Mouse (Mus musculus) embryonic stem cell, embryonic (primary cell): Measurements from ENCODE around the gene 4930467E23Rik.
"Not testable (repeated sequence)": the region's sequence is repeated elsewhere in the genome, so short reads cannot be mapped to it uniquely, and the experiment has no call there.

Experiments used
- CTCF ChIA-PET, 4 experiments: fragments of 300-600 bp in 2 of 4; fragments of 350-600 bp in 2 of 4; sonication (Branson Sonifier 250); formaldehyde crosslinking; loops; one replicate each; lab custom pipeline; 2022; ENCODE audit warnings: inconsistent platforms in 2 of 4; lab: Charles Lee
- POLR2A ChIA-PET, 4 experiments: fragments of 300-600 bp in 2 of 4; fragments of 350-600 bp in 2 of 4; sonication (Branson Sonifier 250); formaldehyde crosslinking; loops; one replicate each; lab custom pipeline; 2022; ENCODE audit warnings: antibody characterized with exemption in 4 of 4, inconsistent platforms in 1 of 4; lab: Charles Lee

The 4930467E23Rik gene

GRCm38 (mm10) chr8:19707761-19708443, 21.5 kb upstream of the 4930467E23Rik start:
- CTCF ChIA-PET: interaction anchor here in 2 of 4 experiments (0.6 kb wide), 2 partner anchors 87 to 1300 kb away, joined by 3 read pairs; no protein-coding TSS in a partner anchor

GRCm38 (mm10) chr8:19708976-19709375, 20.4 kb upstream of the 4930467E23Rik start:
- POLR2A ChIA-PET, CTCF ChIA-PET: not testable (repeated sequence)

More at GRCm38 (mm10) chr8:19707761-19708443, 21.5 kb upstream of the 4930467E23Rik start:
- POLR2A ChIA-PET: not testable (repeated sequence)

GRCm38 (mm10) chr8:19709488-19709887, 19.9 kb upstream of the 4930467E23Rik start:
- CTCF ChIA-PET: not testable (repeated sequence)

GRCm38 (mm10) chr8:19711171-19711860, 18.1 kb upstream of the 4930467E23Rik start:
- CTCF ChIA-PET, POLR2A ChIA-PET: not testable (repeated sequence)

More at GRCm38 (mm10) chr8:19709488-19709887, 19.9 kb upstream of the 4930467E23Rik start:
- POLR2A ChIA-PET: not testable (repeated sequence)

GRCm38 (mm10) chr8:19712227-19712750, 17.1 kb upstream of the 4930467E23Rik start:
- CTCF ChIA-PET: not testable (repeated sequence)

GRCm38 (mm10) chr8:19712816-19713215, 16.6 kb upstream of the 4930467E23Rik start:
- CTCF ChIA-PET, POLR2A ChIA-PET: not testable (repeated sequence)

More at GRCm38 (mm10) chr8:19712227-19712750, 17.1 kb upstream of the 4930467E23Rik start:
- POLR2A ChIA-PET: not testable (repeated sequence)

GRCm38 (mm10) chr8:19713232-19713834, 16.0 kb upstream of the 4930467E23Rik start:
- POLR2A ChIA-PET, CTCF ChIA-PET: not testable (repeated sequence)

GRCm38 (mm10) chr8:19714426-19714825, 14.9 kb upstream of the 4930467E23Rik start:
- POLR2A ChIA-PET, CTCF ChIA-PET: not testable (repeated sequence)

- POLR2A ChIA-PET, CTCF ChIA-PET: not testable (repeated sequence)
These were observed 14.1 kb upstream of the 4930467E23Rik start for GRCm38 (mm10) chr8:19715266-19715665.

GRCm38 (mm10) chr8:19717851-19718250, 11.5 kb upstream of the 4930467E23Rik start:
- POLR2A ChIA-PET, CTCF ChIA-PET: not testable (repeated sequence)

- POLR2A ChIA-PET, CTCF ChIA-PET: not testable (repeated sequence)
These were observed 9.9 kb upstream of the 4930467E23Rik start for GRCm38 (mm10) chr8:19719513-19719912.

GRCm38 (mm10) chr8:19724871-19725270, 4.5 kb upstream of the 4930467E23Rik start:
- POLR2A ChIA-PET: not testable (repeated sequence)

GRCm38 (mm10) chr8:19751773-19752172, 22.4 kb downstream of the 4930467E23Rik start:
- POLR2A ChIA-PET, CTCF ChIA-PET: not testable (repeated sequence)

More at GRCm38 (mm10) chr8:19724871-19725270, 4.5 kb upstream of the 4930467E23Rik start:
- CTCF ChIA-PET: not testable (repeated sequence)

GRCm38 (mm10) chr8:19754178-19754577, 24.8 kb downstream of the 4930467E23Rik start:
- POLR2A ChIA-PET, CTCF ChIA-PET: not testable (repeated sequence)

- CTCF ChIA-PET, POLR2A ChIA-PET: not testable (repeated sequence)
These were observed 25.6 kb downstream of the 4930467E23Rik start for GRCm38 (mm10) chr8:19754961-19755360.

- POLR2A ChIA-PET, CTCF ChIA-PET: not testable (repeated sequence)
These were observed 32.3 kb downstream of the 4930467E23Rik start for GRCm38 (mm10) chr8:19761660-19762059.

GRCm38 (mm10) chr8:19762860-19763592, 33.6 kb downstream of the 4930467E23Rik start:
- POLR2A ChIA-PET, CTCF ChIA-PET: not testable (repeated sequence)

- POLR2A ChIA-PET, CTCF ChIA-PET: not testable (repeated sequence)
These were observed 36.2 kb downstream of the 4930467E23Rik start for GRCm38 (mm10) chr8:19765531-19765930.

- CTCF ChIA-PET, POLR2A ChIA-PET: not testable (repeated sequence)
These were observed 44.1 kb downstream of the 4930467E23Rik start for GRCm38 (mm10) chr8:19773461-19773860.
